Mouse (Mus musculus) forebrain, embryonic 14.5 days (tissue): ENCODE data around the gene Nxf1. TPM values are rescaled to one million over a fixed set of nuclear protein-coding genes. Genes with fewer than 3 reads are reported as not detected.
A peak's percentile ranks its signal among the peaks of the same experiment; 100 is the strongest.

ENCODE experiments used
- ATAC-seq: fragments of 200-750 bp; cut with Nextera tagmentation; 2 replicates; pipeline ENCODE4 v1.8.0; 2017; ENCODE audit warnings: mild to moderate bottlenecking, moderate library complexity
- DNase-seq: peaks from one replicate; pipeline ENCODE4 v3.0.0-alpha.2; 2015; ENCODE audit warnings: low spot score
- H3K27ac ChIP-seq: fragments of 300-500 bp; sonication (generic); 2 replicates; pipeline ENCODE4 v1.5.1; 2014; ENCODE audit warnings: low read depth, mild to moderate bottlenecking, control low read depth, low read length, moderate library complexity
- H3K27me3 ChIP-seq: fragments of 300-500 bp; sonication (generic); replicated peaks from 2 replicates; pipeline ENCODE4 v1.6.1; 2014; ENCODE audit warnings: low read length, control low read depth, mixed read lengths; ENCODE audit not compliant: control insufficient read depth, insufficient read depth
- H3K36me3 ChIP-seq: fragments of 300-500 bp; sonication (generic); 2 replicates; pipeline ENCODE4 v1.6.1; 2014; ENCODE audit warnings: low read length, control low read depth; ENCODE audit not compliant: control insufficient read depth, insufficient read depth
- H3K4me1 ChIP-seq: fragments of 300-500 bp; sonication (generic); 2 replicates; pipeline ENCODE4 v1.6.1; 2014; ENCODE audit warnings: antibody characterized with exemption, low read length, control low read depth; ENCODE audit not compliant: control insufficient read depth, insufficient read depth
- H3K4me2 ChIP-seq: fragments of 300-500 bp; sonication (generic); 2 replicates; pipeline ENCODE4 v1.6.1; 2014; ENCODE audit warnings: mild to moderate bottlenecking, control low read depth, low read length
- H3K4me3 ChIP-seq: fragments of 300-500 bp; sonication (generic); 2 replicates; pipeline ENCODE4 v1.5.1; 2014; ENCODE audit warnings: low read depth, low read length, control low read depth
- H3K9ac ChIP-seq: fragments of 300-500 bp; sonication (generic); 2 replicates; pipeline ENCODE4 v1.6.1; 2014; ENCODE audit warnings: mild to moderate bottlenecking, low read length, control low read depth, moderate library complexity
- H3K9me3 ChIP-seq: fragments of 300-500 bp; sonication (generic); replicated peaks from 2 replicates; pipeline ENCODE4 v1.6.1; 2016; ENCODE audit warnings: low read length, control low read depth, mixed read lengths; ENCODE audit not compliant: control insufficient read depth
- WGBS: fragments of 180-500 bp; shearing (Covaris S2); extraction: QIAGEN DNeasy Blood & Tissue Kit; methylation state at CpG from one replicate; pipeline ENCODE4 v1.1.7; 2014; 5-methylcytosine and 5-hydroxymethylcytosine counted together
- polyA plus RNA-seq: library from polyadenylated mRNA; unstranded; fragments of >200 nt; fragmentation: Nextera tagmentation; extraction: Ambion mirVana; gene quantifications from 2 replicates; pipeline ENCODE4 v1.2.1, GENCODE M21; 2014

Nxf1 gene
- polyA plus RNA-seq, 1 experiment from 2014 or later, result 162 TPM

GRCm38 (mm10) chr19:8735389-8736159 is 21.3 kb upstream of the Nxf1 start, which contains the start of gene Wdr74:
Wdr74 (plus strand) TSS chr19:8735827.
- H3K36me3 ChIP-seq, result peaks cover 32% of the 10 kb centered on the region
- WGBS, result under 1% methylated on average over 32 of the region's 32 CpGs
- H3K4me3 ChIP-seq, result peak within 1 kb of the TSS; percentile 81
- peak within 1 kb of the TSS; percentile 78 for H3K9ac ChIP-seq
- H3K4me1 ChIP-seq, result peaks cover 5% of the 10 kb centered on the region; the same call in 1 of the 2 replicates
- peak within 1 kb of the TSS; percentile 93 for H3K4me2 ChIP-seq
- 0 out of 2 replicates have a peak within 1 kb of the TSS, but pooled peaks have one; percentile 46 for H3K27ac ChIP-seq
- no peaks in the 10 kb centered on the region for H3K9me3 ChIP-seq
- ATAC-seq (peak; percentile 97), DNase-seq (peak; percentile 96)
- no peaks in the 10 kb centered on the region for H3K27me3 ChIP-seq

DNA sequence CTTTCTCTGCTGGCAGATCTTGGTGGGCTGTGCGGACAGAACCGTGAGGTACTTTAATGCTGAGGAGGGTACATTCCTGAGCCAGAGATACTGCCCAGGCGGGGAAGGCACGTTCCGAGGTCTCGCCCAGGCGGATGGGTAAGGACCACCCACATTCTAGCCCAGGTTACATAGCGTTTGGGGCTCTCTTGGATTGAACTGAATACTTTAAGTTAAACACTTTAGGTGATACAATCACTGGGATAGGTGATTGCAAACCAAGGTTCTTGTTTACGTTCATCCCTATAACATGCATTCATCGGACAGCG is 20.8 kb upstream of the Nxf1 start:
- ATAC-seq (no peak; the same call in 1 of the 2 replicates), DNase-seq (no peak)
- Histone ChIP-seq H3K4me2 (peak overlapping the region; percentile 93), H3K9me3 (no peaks in the 10 kb centered on the region), H3K27ac (no peak overlapping the region), H3K36me3 (peaks cover 34% of the 10 kb centered on the region), H3K4me3 (peak overlapping the region; percentile 81), H3K4me1 (peaks cover 9% of the 10 kb centered on the region; the same call in 1 of the 2 replicates), H3K9ac (peak overlapping the region; percentile 78), H3K27me3 (no peaks in the 10 kb centered on the region)
- WGBS, result 3% methylated on average over 11 of the region's 11 CpGs

DNA sequence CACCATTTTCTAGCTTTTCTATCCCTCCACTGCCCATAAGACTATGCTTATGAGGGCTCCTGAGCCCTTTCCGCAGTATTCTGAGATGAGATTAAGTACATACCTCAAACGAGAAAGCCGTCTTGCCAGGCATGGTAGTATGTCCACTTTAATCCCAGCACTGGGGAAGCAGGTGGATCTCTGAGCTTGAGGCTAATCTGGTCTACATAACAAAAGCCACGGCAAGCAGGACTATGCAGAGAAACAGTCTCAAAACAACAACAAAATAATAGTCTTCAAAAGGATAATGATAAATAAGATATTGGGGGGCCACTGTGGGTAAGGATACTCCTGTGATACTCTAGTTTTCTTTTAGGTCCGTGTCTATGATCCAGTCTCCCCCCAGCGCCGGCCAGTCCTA is 18.0 kb upstream of the Nxf1 start:
- peaks cover 45% of the 10 kb centered on the region for H3K36me3 ChIP-seq
- 93% methylated on average over 7 of the region's 7 CpGs for WGBS

GRCm38 (mm10) chr19:8739646-8740045 is 17.2 kb upstream of the Nxf1 start:
- Histone ChIP-seq H3K27ac (no peak overlapping the region), H3K9me3 (no peaks in the 10 kb centered on the region), H3K4me3 (no peak overlapping the region), H3K9ac (no peak overlapping the region), H3K4me1 (peaks cover 18% of the 10 kb centered on the region), H3K27me3 (no peaks in the 10 kb centered on the region), H3K4me2 (no peak overlapping the region), H3K36me3 (peaks cover 53% of the 10 kb centered on the region)
- 91% methylated on average over 6 of the region's 6 CpGs for WGBS
- DNase-seq (no peak), ATAC-seq (no peak)

More for the DNA sequence above, 18.0 kb upstream of the Nxf1 start:
- peaks cover 18% of the 10 kb centered on the region for H3K4me1 ChIP-seq
- ATAC-seq, result no peak
- DNase-seq, result no peak
- H3K9me3 ChIP-seq, result no peaks in the 10 kb centered on the region
- no peak overlapping the region for H3K27ac ChIP-seq
- no peak overlapping the region for H3K4me2 ChIP-seq
- H3K4me3 ChIP-seq, result no peak overlapping the region
- no peak overlapping the region for H3K9ac ChIP-seq
- H3K27me3 ChIP-seq, result no peaks in the 10 kb centered on the region

DNA sequence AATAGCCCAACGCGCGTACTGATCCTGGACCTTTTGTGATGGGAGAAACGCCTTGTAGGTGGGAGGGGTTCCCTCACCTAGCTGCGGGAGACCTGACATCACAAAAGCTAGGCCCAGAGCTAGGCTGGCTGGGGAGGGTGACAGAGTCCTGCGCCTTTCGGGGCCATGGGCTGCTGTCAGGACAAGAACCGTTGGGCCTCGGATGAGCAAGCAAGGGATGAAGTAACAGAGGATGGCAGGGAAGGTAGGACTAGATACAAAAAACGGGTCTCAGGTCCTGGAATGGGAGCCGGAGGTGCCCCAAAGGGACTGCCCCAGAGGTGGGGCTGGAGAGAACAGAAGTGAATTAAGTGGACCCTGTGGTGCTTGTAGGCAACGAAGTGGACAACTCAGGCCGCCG is 16.3 kb upstream of the Nxf1 start, which contains the start of gene 1700092M07Rik:
1700092M07Rik (plus strand) TSS at position 116 of the 400 bp plus-strand sequence.
- peaks cover 62% of the 10 kb centered on the region for H3K36me3 ChIP-seq
- no peak for DNase-seq
- 68% methylated on average over 14 of the region's 14 CpGs for WGBS

DNA sequence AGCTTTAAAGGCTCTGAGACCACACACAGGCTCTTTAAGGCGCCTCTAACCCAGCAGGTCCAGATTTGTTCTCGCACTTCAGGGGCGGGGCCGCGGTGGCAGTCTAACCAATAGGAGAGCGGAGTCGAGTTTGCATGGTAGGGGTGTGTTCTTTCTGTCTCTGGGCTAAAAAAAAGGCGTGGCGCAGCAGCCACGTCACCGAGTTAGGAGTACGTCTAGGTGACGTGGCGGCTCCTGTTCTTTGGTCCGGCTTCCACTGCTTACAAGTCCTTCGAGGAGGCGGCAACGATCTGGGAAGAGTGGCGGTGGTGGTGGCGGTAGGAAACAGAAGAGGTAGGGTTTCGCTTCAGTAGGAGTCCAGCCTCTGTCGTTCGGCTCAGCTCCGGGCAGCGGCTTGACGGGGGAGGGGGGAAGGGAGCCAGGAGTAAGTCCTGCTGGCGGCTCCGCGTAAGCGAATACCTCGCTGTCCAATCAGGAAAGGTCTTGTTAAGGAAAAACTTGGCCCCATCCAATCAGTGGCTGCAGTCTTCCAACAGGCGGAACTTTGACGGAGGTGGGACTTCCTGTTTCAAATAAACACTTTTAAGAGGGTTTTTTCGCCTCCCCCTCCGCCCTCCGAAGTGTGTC is 15.5 kb upstream of the Nxf1 start, which contains the start of gene Stx5a:
Stx5a (plus strand) TSS at position 171 of the 627 bp plus-strand sequence.
- H3K27me3 ChIP-seq, result no peaks in the 10 kb centered on the region
- peaks cover 14% of the 10 kb centered on the region for H3K4me1 ChIP-seq
- H3K4me2 ChIP-seq, result peak within 1 kb of the TSS; percentile 96
- no peaks in the 10 kb centered on the region for H3K9me3 ChIP-seq
- ATAC-seq, result peak; percentile 99
- H3K36me3 ChIP-seq, result peaks cover 70% of the 10 kb centered on the region
- peak within 1 kb of the TSS; percentile 69 for H3K4me3 ChIP-seq
- DNase-seq, result peak; percentile 99
- WGBS, result under 1% methylated on average over 36 of the region's 36 CpGs
- peak within 1 kb of the TSS; percentile 92 for H3K27ac ChIP-seq
- peak within 1 kb of the TSS; percentile 84 for H3K9ac ChIP-seq

More for the DNA sequence above, 16.3 kb upstream of the Nxf1 start, which contains the start of gene 1700092M07Rik:
- Histone ChIP-seq H3K9ac (peak within 1 kb of the TSS; percentile 84), H3K27ac (peak within 1 kb of the TSS; percentile 92), H3K27me3 (no peaks in the 10 kb centered on the region), H3K4me3 (peak within 1 kb of the TSS; percentile 69), H3K4me2 (peak within 1 kb of the TSS; percentile 50), H3K4me1 (peaks cover 14% of the 10 kb centered on the region), H3K9me3 (no peaks in the 10 kb centered on the region)
- ATAC-seq, result no peak

DNA sequence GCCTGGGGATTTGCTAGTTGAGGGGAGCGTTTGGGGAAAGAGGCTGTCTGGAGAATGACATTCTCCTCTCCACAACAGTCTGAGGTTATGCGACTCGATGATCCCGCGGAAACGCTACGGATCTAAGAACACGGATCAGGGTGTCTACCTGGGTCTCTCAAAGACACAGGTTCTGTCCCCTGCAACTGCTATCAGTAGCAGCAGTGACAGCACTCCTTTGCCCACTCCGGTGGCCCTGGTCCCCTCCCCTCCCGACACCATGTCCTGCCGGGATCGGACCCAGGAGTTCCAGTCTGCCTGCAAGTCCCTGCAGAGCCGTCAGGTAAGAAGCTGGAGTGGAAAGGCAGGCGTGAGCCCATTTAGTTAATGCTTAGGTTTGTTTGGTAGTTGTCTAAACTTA is 14.7 kb upstream of the Nxf1 start:
- ATAC-seq, result no peak
- Histone ChIP-seq H3K9ac (peak overlapping the region; percentile 84), H3K4me2 (peak overlapping the region; percentile 96), H3K9me3 (no peaks in the 10 kb centered on the region), H3K27me3 (no peaks in the 10 kb centered on the region), H3K4me3 (peak overlapping the region; percentile 69), H3K4me1 (peaks cover 14% of the 10 kb centered on the region), H3K27ac (peak overlapping the region; percentile 92; the same call in 1 of the 2 replicates), H3K36me3 (peaks cover 78% of the 10 kb centered on the region)
- no peak for DNase-seq
- 23% methylated on average over 14 of the region's 14 CpGs for WGBS

GRCm38 (mm10) chr19:8745382-8745781 is 11.5 kb upstream of the Nxf1 start:
- H3K4me1 ChIP-seq, result peaks cover 14% of the 10 kb centered on the region
- H3K27ac ChIP-seq, result no peak overlapping the region
- DNase-seq, result no peak
- H3K36me3 ChIP-seq, result peaks cover 79% of the 10 kb centered on the region
- H3K4me3 ChIP-seq, result no peak overlapping the region
- no peak overlapping the region for H3K4me2 ChIP-seq
- WGBS, result 98% methylated on average over 1 of the region's 1 CpGs
- H3K9ac ChIP-seq, result no peak overlapping the region
- ATAC-seq, result no peak
- H3K9me3 ChIP-seq, result no peaks in the 10 kb centered on the region
- H3K27me3 ChIP-seq, result no peaks in the 10 kb centered on the region
